Mouse (Mus musculus) layer of hippocampus, adult 6 months (tissue): Measurements from ENCODE around the gene Abhd16a. TPM values are rescaled to one million over a fixed set of nuclear protein-coding genes. Genes with fewer than 3 reads are reported as not detected.

ENCODE experiments used
- polyA plus RNA-seq: library from polyadenylated mRNA; unstranded; fragments of <200 nt; fragmentation: Nextera tagmentation; gene quantifications from 2 replicates; pipeline ENCODE4 v1.2.3, GENCODE M21; 2021

The Abhd16a gene
- polyA plus RNA-seq, 1 experiment from 2014 or later: 93.9 TPM

GRCm38 (mm10) chr17:35134801-35135590 lies 45.9 kb downstream of the Abhd16a start, which contains the start of gene Bag6:
Bag6 (plus strand) TSS chr17:35135178.

Other genes with a start within 250 kb of the Abhd16a start
- 23.6 and 26.5 TPM in 2 replicates for gene Skiv2l, start 239.1 kb upstream of the Abhd16a start, polyA plus RNA-seq
- 36.8 and 43.3 TPM in 2 replicates for gene Nelfe, start 238.9 kb upstream of the Abhd16a start, polyA plus RNA-seq
- gene Cfb, start 226.7 kb upstream of the Abhd16a start, polyA plus RNA-seq: 0.49 and 0.80 TPM in 2 replicates
- 0.23 and 0.26 TPM in 2 replicates for gene Zbtb12, start 209.8 kb upstream of the Abhd16a start, polyA plus RNA-seq
- gene Gm20547, start 207.2 kb upstream of the Abhd16a start, polyA plus RNA-seq: not detected in 2 replicates
- gene C2, start 191.0 kb upstream of the Abhd16a start, polyA plus RNA-seq: 1.3 and 2.0 TPM in 2 replicates
- 21.5 and 22.0 TPM in 2 replicates for gene Ehmt2, start 190.8 kb upstream of the Abhd16a start, polyA plus RNA-seq
- 0.29 and 0.30 TPM in 2 replicates for gene Slc44a4, start 174.8 kb upstream of the Abhd16a start, polyA plus RNA-seq
- gene Neu1, start 158.0 kb upstream of the Abhd16a start, polyA plus RNA-seq: 24.8 and 26.2 TPM in 2 replicates
- gene Hspa1b, start 130.0 kb upstream of the Abhd16a start, polyA plus RNA-seq: 0.90 and 1.3 TPM in 2 replicates
- not detected in 2 replicates for gene Gm20481, start 119.4 kb upstream of the Abhd16a start, polyA plus RNA-seq
- 7.2 and 7.7 TPM in 2 replicates for gene Hspa1a, start 117.1 kb upstream of the Abhd16a start, polyA plus RNA-seq
- 0.60 and 0.84 TPM in 2 replicates for gene Hspa1l, start 116.6 kb upstream of the Abhd16a start, polyA plus RNA-seq
- gene Lsm2, start 107.4 kb upstream of the Abhd16a start, polyA plus RNA-seq: 35.2 and 42.4 TPM in 2 replicates
- 20.0 and 21.5 TPM in 2 replicates for gene Vars, start 88.3 kb upstream of the Abhd16a start, polyA plus RNA-seq
- gene Vwa7, start 72.7 kb upstream of the Abhd16a start, polyA plus RNA-seq: 0.20 TPM in 1 of 2 replicates, not detected in the other
- gene Sapcd1, start 61.2 kb upstream of the Abhd16a start, polyA plus RNA-seq: 0.62 and 0.97 TPM in 2 replicates
- gene Msh5, start 42.5 kb upstream of the Abhd16a start, polyA plus RNA-seq: 0.33 and 0.59 TPM in 2 replicates
- gene Clic1, start 39.3 kb upstream of the Abhd16a start, polyA plus RNA-seq: 28.2 and 29.7 TPM in 2 replicates
- gene Ddah2, start 30.2 kb upstream of the Abhd16a start, polyA plus RNA-seq: 18.0 and 23.6 TPM in 2 replicates
- gene Ly6g6c, start 23.9 kb upstream of the Abhd16a start, polyA plus RNA-seq: not detected in 2 replicates
- gene Mpig6b, start 23.1 kb upstream of the Abhd16a start, polyA plus RNA-seq: 0.06 TPM in 1 of 2 replicates, not detected in the other
- gene Ly6g6e, start 12.4 kb upstream of the Abhd16a start, polyA plus RNA-seq: 4.4 and 4.6 TPM in 2 replicates
- gene Ly6g6d, start 11.2 kb upstream of the Abhd16a start, polyA plus RNA-seq: 1.2 and 2.3 TPM in 2 replicates
- gene Ly6g6f, start 3.7 kb upstream of the Abhd16a start, polyA plus RNA-seq: 1.2 and 2.1 TPM in 2 replicates
- not detected in 2 replicates for gene Ly6g5c, start 19.0 kb downstream of the Abhd16a start, polyA plus RNA-seq
- gene Ly6g5b, start 26.2 kb downstream of the Abhd16a start, polyA plus RNA-seq: not detected in 2 replicates
- gene Gpank1, start 32.2 kb downstream of the Abhd16a start, polyA plus RNA-seq: 16.5 and 19.1 TPM in 2 replicates
- 212 and 242 TPM in 2 replicates for gene Csnk2b, start 32.8 kb downstream of the Abhd16a start, polyA plus RNA-seq
- 24.7 and 40.7 TPM in 2 replicates for gene D17H6S53E, start 37.1 kb downstream of the Abhd16a start, polyA plus RNA-seq
- gene Apom, start 42.8 kb downstream of the Abhd16a start, polyA plus RNA-seq: not detected in 2 replicates
- 68.3 and 90.8 TPM in 2 replicates for gene Bag6, start 45.9 kb downstream of the Abhd16a start, polyA plus RNA-seq
- 25.5 and 33.2 TPM in 2 replicates for gene Prrc2a, start 75.6 kb downstream of the Abhd16a start, polyA plus RNA-seq
- 37.6 and 39.5 TPM in 2 replicates for gene Aif1, start 86.8 kb downstream of the Abhd16a start, polyA plus RNA-seq
- 28.9 and 30.2 TPM in 2 replicates for gene Lst1, start 99.2 kb downstream of the Abhd16a start, polyA plus RNA-seq
- 1.2 and 1.4 TPM in 2 replicates for gene Ltb, start 105.2 kb downstream of the Abhd16a start, polyA plus RNA-seq
- gene Tnf, start 112.7 kb downstream of the Abhd16a start, polyA plus RNA-seq: 0.09 and 0.19 TPM in 2 replicates
- gene Lta, start 116.1 kb downstream of the Abhd16a start, polyA plus RNA-seq: 0.14 and 0.16 TPM in 2 replicates
- gene Gm16181, start 131.6 kb downstream of the Abhd16a start, polyA plus RNA-seq: not detected in 2 replicates
- 685 and 716 TPM in 2 replicates for gene Atp6v1g2, start 144.4 kb downstream of the Abhd16a start, polyA plus RNA-seq
- gene Nfkbil1, start 146.5 kb downstream of the Abhd16a start, polyA plus RNA-seq: 6.4 and 9.7 TPM in 2 replicates
- gene Ddx39b, start 152.5 kb downstream of the Abhd16a start, polyA plus RNA-seq: 193 and 215 TPM in 2 replicates
- 68.9 and 78.2 TPM in 2 replicates for gene H2-D1, start 173.5 kb downstream of the Abhd16a start, polyA plus RNA-seq
- gene H2-Q1, start 231.1 kb downstream of the Abhd16a start, polyA plus RNA-seq: 0.13 TPM in 1 of 2 replicates, not detected in the other